Mouse (Mus musculus) MEL (cell line): ENCODE data around the gene Fosb. TPM values are rescaled to one million over a fixed set of nuclear protein-coding genes. Genes with fewer than 3 reads are reported as not detected.

Source experiments
- DNase-seq: peaks from one replicate; pipeline ENCODE4 v3.0.0; 2011; ENCODE audit warnings: low read depth, low spot score
- H3K27ac ChIP-seq: 2 replicates; pipeline ENCODE4 v1.5.1; 2012; ENCODE audit warnings: low read depth, mild to moderate bottlenecking, control low read depth, low read length, moderate library complexity; ENCODE audit not compliant: control insufficient read depth
- H3K27me3 ChIP-seq, 2 experiments: fragments of 150-350 bp in 1 of 2; sonication (generic) in 1 of 2; 2 replicates each; pipeline ENCODE4 v1.6.1; 2012; ENCODE audit warnings: low read length in 2 of 2, mild to moderate bottlenecking in 2 of 2, improper control_type of control experiment in 1 of 2, moderate library complexity in 1 of 2; ENCODE audit not compliant: insufficient read depth in 2 of 2, control insufficient read depth in 1 of 2
- H3K36me3 ChIP-seq, 2 experiments: 2 replicates each; pipeline ENCODE4 v1.6.1; 2012 to 2014; ENCODE audit warnings: low read length in 2 of 2, improper control_type of control experiment in 1 of 2, inconsistent platforms in 1 of 2, mild to moderate bottlenecking in 1 of 2; ENCODE audit not compliant: insufficient read depth in 2 of 2, control insufficient read depth in 1 of 2
- H3K4me1 ChIP-seq, 2 experiments: fragments of 150-350 bp in 1 of 2; sonication (generic) in 1 of 2; 2 replicates each; pipeline ENCODE4 v1.6.1; 2012; ENCODE audit warnings: low read length in 2 of 2, improper control_type of control experiment in 1 of 2, mild to moderate bottlenecking in 1 of 2; ENCODE audit not compliant: insufficient read depth in 2 of 2, control insufficient read depth in 1 of 2
- H3K4me3 ChIP-seq, 2 experiments: fragments of 150-350 bp in 1 of 2; sonication (generic) in 1 of 2; 2 replicates each; pipeline ENCODE4 v1.5.1; 2012; ENCODE audit warnings: low read depth in 2 of 2, low read length in 2 of 2, mild to moderate bottlenecking in 2 of 2, moderate library complexity in 2 of 2, control low read depth in 1 of 2, improper control_type of control experiment in 1 of 2; ENCODE audit not compliant: control insufficient read depth in 1 of 2, insufficient read depth in 1 of 2
- H3K79me2 ChIP-seq: 2 replicates; pipeline ENCODE4 v1.6.1; 2012; ENCODE audit warnings: mild to moderate bottlenecking, low read length, moderate library complexity; ENCODE audit not compliant: control insufficient read depth, poor library complexity, insufficient read depth
- H3K9ac ChIP-seq: 2 replicates; pipeline ENCODE4 v1.6.1; 2012; ENCODE audit warnings: low read depth, mild to moderate bottlenecking, control low read depth, low read length, moderate library complexity; ENCODE audit not compliant: control insufficient read depth, poor library complexity, severe bottlenecking
- H3K9me3 ChIP-seq: fragments of 150-350 bp; sonication (generic); replicated peaks from 2 replicates; pipeline ENCODE4 v1.6.1; 2012; ENCODE audit warnings: mild to moderate bottlenecking, low read length, improper control_type of control experiment, moderate library complexity; ENCODE audit not compliant: insufficient read depth
- CHD1 ChIP-seq: IDR thresholded peaks from 2 replicates; pipeline ENCODE4 v1.6.1; 2012; ENCODE audit warnings: low read depth, mild to moderate bottlenecking, inconsistent platforms, low read length, improper control_type of control experiment
- CHD2 ChIP-seq: IDR thresholded peaks from 2 replicates; pipeline ENCODE4 v1.6.1; 2011; ENCODE audit warnings: low read length, improper control_type of control experiment
- CTCF ChIP-seq, 3 experiments: IDR thresholded peaks in 2 of 3; conservative IDR thresholded peaks in 1 of 3; 2 replicates each; pipeline ENCODE4 v1.5.1; 2011 to 2012; ENCODE audit warnings: low read length in 3 of 3, low read depth in 2 of 3, mild to moderate bottlenecking in 2 of 3, improper control_type of control experiment in 1 of 3, inconsistent platforms in 1 of 3, mixed read lengths in 1 of 3, moderate library complexity in 1 of 3; ENCODE audit not compliant: control insufficient read depth in 1 of 3, insufficient read depth in 1 of 3, poor library complexity in 1 of 3, severe bottlenecking in 1 of 3
- ELF1 ChIP-seq: IDR thresholded peaks from 2 replicates; pipeline ENCODE4 v1.6.1; 2014; ENCODE audit warnings: low read depth, mild to moderate bottlenecking, inconsistent platforms, low read length, improper control_type of control experiment, moderate library complexity
- EP300 ChIP-seq, 2 experiments: IDR thresholded peaks; 2 replicates each; pipeline ENCODE4 v1.6.1; 2011; ENCODE audit warnings: improper control_type of control experiment in 2 of 2, low read length in 2 of 2, low read depth in 1 of 2, mild to moderate bottlenecking in 1 of 2
- GABPA ChIP-seq: IDR thresholded peaks from 2 replicates; pipeline ENCODE4 v1.6.1; 2012; ENCODE audit warnings: low read depth, mild to moderate bottlenecking, inconsistent platforms, low read length, improper control_type of control experiment, moderate library complexity
- GATA1 ChIP-seq: IDR thresholded peaks from 2 replicates; pipeline ENCODE4 v1.6.1; 2011; ENCODE audit warnings: low read depth, low read length, improper control_type of control experiment
- HCFC1 ChIP-seq: IDR thresholded peaks from 2 replicates; pipeline ENCODE4 v1.6.1; 2012; ENCODE audit warnings: low read depth, mild to moderate bottlenecking, inconsistent platforms, low read length, improper control_type of control experiment, moderate library complexity
- KAT2A ChIP-seq: conservative IDR thresholded peaks from 2 replicates; pipeline ENCODE4 v1.6.1; 2012; ENCODE audit warnings: low read depth, low read length, improper control_type of control experiment, inconsistent platforms
- MAFK ChIP-seq: IDR thresholded peaks from 2 replicates; pipeline ENCODE4 v1.6.1; 2011; ENCODE audit warnings: low read depth, mild to moderate bottlenecking, low read length, improper control_type of control experiment, borderline replicate concordance
- MAX ChIP-seq: IDR thresholded peaks from 2 replicates; pipeline ENCODE4 v1.6.1; 2011; ENCODE audit warnings: low read length, improper control_type of control experiment
- MAZ ChIP-seq: IDR thresholded peaks from 2 replicates; pipeline ENCODE4 v1.6.1; 2012; ENCODE audit warnings: low read depth, mild to moderate bottlenecking, inconsistent platforms, low read length, improper control_type of control experiment
- MYC ChIP-seq: IDR thresholded peaks from 2 replicates; pipeline ENCODE4 v1.6.1; 2011; ENCODE audit warnings: low read depth, mild to moderate bottlenecking, low read length, improper control_type of control experiment, moderate library complexity
- POLR2A ChIP-seq, 2 experiments: IDR thresholded peaks; 2 replicates each; pipeline ENCODE4 v1.6.1; 2011 to 2012; ENCODE audit warnings: low read length in 2 of 2, mild to moderate bottlenecking in 2 of 2, control low read depth in 1 of 2, improper control_type of control experiment in 1 of 2, low read depth in 1 of 2, moderate library complexity in 1 of 2; ENCODE audit not compliant: control insufficient read depth in 1 of 2, insufficient read depth in 1 of 2, poor library complexity in 1 of 2
- SIN3A ChIP-seq: IDR thresholded peaks from 2 replicates; pipeline ENCODE4 v1.6.1; 2012; ENCODE audit warnings: low read length, improper control_type of control experiment, inconsistent platforms
- ZMIZ1 ChIP-seq: IDR thresholded peaks from 2 replicates; pipeline ENCODE4 v1.6.1; 2012; ENCODE audit warnings: low read depth, mild to moderate bottlenecking, inconsistent platforms, low read length, improper control_type of control experiment, moderate library complexity
- ZNF384 ChIP-seq: IDR thresholded peaks from 2 replicates; pipeline ENCODE4 v1.6.1; 2012; ENCODE audit warnings: low read depth, mild to moderate bottlenecking, inconsistent platforms, low read length, improper control_type of control experiment
- polyA plus RNA-seq, 2 experiments: library from polyadenylated mRNA; stranded (reverse) in 1 of 2; unstranded in 1 of 2; fragments of >175 nt in 1 of 2; fragments of >200 nt in 1 of 2; gene quantifications; 2 replicates each; pipeline versions ENCODE4 v1.2.1 to v1.2.4; 2012; ENCODE audit warnings: low replicate concordance in 2 of 2, low read depth in 1 of 2; ENCODE audit not compliant: insufficient read length in 2 of 2, insufficient read depth in 1 of 2, missing spikeins in 1 of 2
- total RNA-seq: library from RNA; depleted of rRNA; stranded (reverse); fragments of 300-350 nt; gene quantifications from 2 replicates; pipeline ENCODE4 v1.2.3, GENCODE M21; 2012

The Fosb gene
- total and polyA plus RNA-seq, 3 experiments, result 0.04 to 0.49 TPM; not detected in 1

DNA sequence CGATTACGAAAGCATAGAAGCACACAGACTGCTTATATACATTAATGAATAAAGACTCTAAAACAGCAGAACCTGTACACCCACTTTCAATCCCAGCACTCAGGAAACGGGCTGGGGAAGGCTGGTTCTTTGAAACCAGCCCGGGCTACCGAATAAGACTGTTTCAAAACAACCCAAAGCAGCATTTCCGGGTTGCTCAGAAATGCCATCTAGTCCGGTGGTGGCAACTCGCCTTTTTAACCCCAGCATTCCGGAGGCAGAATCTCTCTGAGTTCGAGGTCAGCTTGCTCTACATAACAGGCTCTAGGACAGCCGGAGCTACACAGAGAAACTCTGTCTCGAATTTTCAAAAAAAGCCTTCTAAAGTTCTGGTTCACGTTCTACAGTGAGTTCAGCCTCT, 48.8 kb upstream of the Fosb start:
- 0 out of 4 replicates have a peak, but pooled peaks cover 0 to 2% of the 10 kb centered on the region in 2 experiments for H3K36me3 ChIP-seq
- no peak overlapping the region for H3K27ac ChIP-seq
- TF ChIP-seq MAFK, result no peak
- no peak for TF ChIP-seq GABPA
- TF ChIP-seq ZNF384, result no peak
- TF ChIP-seq CHD1, result no peak
- no peak for TF ChIP-seq SIN3A
- TF ChIP-seq MAZ, result no peak
- TF ChIP-seq GATA1, result no peak
- TF ChIP-seq ZMIZ1, result no peak
- no peak for TF ChIP-seq ELF1
- TF ChIP-seq POLR2A (IDR thresholded peaks at IDR 0.05; ENCODE audit: control insufficient read depth in 1 of 2, insufficient read depth in 1 of 2, low read depth in 1 of 2, low read length in 2 of 2, poor library complexity in 1 of 2), result no peak
- no peak for TF ChIP-seq MYC
- TF ChIP-seq MAX, result no peak
- TF ChIP-seq CHD2, result no peak

GRCm38 (mm10) chr7:19357381-19358375, 47.8 kb upstream of the Fosb start:
- H3K4me3 ChIP-seq, result peak overlapping the region in 1 of 2 experiments; percentile 58; a peak in 3 of 4 replicates
- H3K36me3 ChIP-seq, result 0 out of 4 replicates have a peak, but pooled peaks cover 0 to 2% of the 10 kb centered on the region in 2 experiments
- H3K27ac ChIP-seq, result no peak overlapping the region
- peaks cover 0 to 13% of the 10 kb centered on the region in 2 experiments; a peak in 2 of 4 replicates for H3K4me1 ChIP-seq
- no peaks in the 10 kb centered on the region for H3K27me3 ChIP-seq
- no peak for DNase-seq
- H3K9ac ChIP-seq, result no peak overlapping the region; the same call in 1 of the 2 replicates
- no peaks in the 10 kb centered on the region for H3K9me3 ChIP-seq
- TF ChIP-seq CTCF (IDR thresholded peaks at IDR 0.05 in 2 of 3, conservative IDR thresholded peaks at IDR 0.05 in 1 of 3; ENCODE audit: control insufficient read depth in 1 of 3, insufficient read depth in 1 of 3, low read depth in 2 of 3, low read length in 3 of 3, poor library complexity in 1 of 3, severe bottlenecking in 1 of 3), result no peak
- TF ChIP-seq EP300 (IDR thresholded peaks at IDR 0.05; ENCODE audit: low read depth in 1 of 2, low read length in 2 of 2), result no peak
- no peak for TF ChIP-seq HCFC1
- no peak for TF ChIP-seq KAT2A
- H3K79me2 ChIP-seq, result peaks cover 10% of the 10 kb centered on the region

More for the DNA sequence above, 48.8 kb upstream of the Fosb start:
- H3K9ac ChIP-seq, result peak overlapping the region; percentile 75
- peaks cover 10% of the 10 kb centered on the region for H3K79me2 ChIP-seq
- no peaks in the 10 kb centered on the region for H3K27me3 ChIP-seq
- peak overlapping the region; percentile 58 to 66 for H3K4me3 ChIP-seq
- DNase-seq, result peak; percentile 33
- no peaks in the 10 kb centered on the region for H3K9me3 ChIP-seq
- peaks cover 0 to 13% of the 10 kb centered on the region in 2 experiments; a peak in 2 of 4 replicates for H3K4me1 ChIP-seq
